Mouse (Mus musculus) inflammation-experienced regulatory T-cells, adult 16 weeks (primary cell): Measurements from ENCODE around the gene Sct. TPM values are rescaled to one million over a fixed set of nuclear protein-coding genes. Genes with fewer than 3 reads are reported as not detected.

Experiments
- polyA plus RNA-seq: library from polyadenylated mRNA; unstranded; fragments of 100-300 nt; shearing (Covaris generic); gene quantifications from one replicate; pipeline ENCODE4 v1.2.1, GENCODE M21; 2017

Gene Sct
- polyA plus RNA-seq = not detected

GRCm38 (mm10) chr7:141278766-141279590, at the start of gene Sct:
Gene Sct (minus strand): TSS chr7:141279133.

GRCm38 (mm10) chr7:141327469-141328372, 48.8 kb upstream of the Sct start, which contains the start of the genes Deaf1 and Tmem80:
Gene Deaf1 (minus strand): TSS chr7:141327690.
Gene Tmem80 (plus strand): TSS chr7:141327739.

GRCm38 (mm10) chr7:141291921-141292582, 13.1 kb upstream of the Sct start, which contains the start of gene Drd4:
Gene Drd4 (plus strand): TSS chr7:141292006.

GRCm38 (mm10) chr7:141276546-141276945, 2.4 kb downstream of the Sct start, which contains the start of gene Cdhr5:
Gene Cdhr5 (minus strand): TSS chr7:141276786.

GRCm38 (mm10) chr7:141265739-141266561, 13.0 kb downstream of the Sct start, which contains the start of gene Irf7:
Gene Irf7 (minus strand): TSS chr7:141266481.

Other genes with a start within 250 kb of the Sct start
- 21.9 TPM for gene B4galnt4, start 218.0 kb downstream of the Sct start, polyA plus RNA-seq
- gene Pkp3, start 200.9 kb downstream of the Sct start, polyA plus RNA-seq = 422 TPM
- gene Sigirr, start 178.6 kb downstream of the Sct start, polyA plus RNA-seq = 261 TPM
- gene Ano9, start 161.3 kb downstream of the Sct start, polyA plus RNA-seq = 0.24 TPM
- gene Ptdss2, start 156.8 kb downstream of the Sct start, polyA plus RNA-seq = 19.3 TPM
- gene Rnh1, start 106.3 kb downstream of the Sct start, polyA plus RNA-seq = 165 TPM
- gene Hras, start 85.1 kb downstream of the Sct start, polyA plus RNA-seq = 3.5 TPM
- 3.5 TPM for gene Lrrc56, start 85.0 kb downstream of the Sct start, polyA plus RNA-seq
- gene Lmntd2, start 65.1 kb downstream of the Sct start, polyA plus RNA-seq = 15.4 TPM
- gene Rassf7, start 63.3 kb downstream of the Sct start, polyA plus RNA-seq = 24.4 TPM
- gene Phrf1, start 50.3 kb downstream of the Sct start, polyA plus RNA-seq = 133 TPM
- 111 TPM for gene Irf7, start 12.7 kb downstream of the Sct start, polyA plus RNA-seq
- not detected for gene Cdhr5, start 2.3 kb downstream of the Sct start, polyA plus RNA-seq
- gene Drd4, start 12.9 kb upstream of the Sct start, polyA plus RNA-seq = not detected
- 15.6 TPM for gene Deaf1, start 48.6 kb upstream of the Sct start, polyA plus RNA-seq
- 41.9 TPM for gene Tmem80, start 48.6 kb upstream of the Sct start, polyA plus RNA-seq
- not detected for gene Eps8l2, start 59.7 kb upstream of the Sct start, polyA plus RNA-seq
- 342 TPM for gene Taldo1, start 113.1 kb upstream of the Sct start, polyA plus RNA-seq
- gene Gatd1, start 135.0 kb upstream of the Sct start, polyA plus RNA-seq = 85.0 TPM
- gene Cend1, start 150.4 kb upstream of the Sct start, polyA plus RNA-seq = 0.56 TPM
- 82.4 TPM for gene Slc25a22, start 158.8 kb upstream of the Sct start, polyA plus RNA-seq
- 14.5 TPM for gene Pidd1, start 164.9 kb upstream of the Sct start, polyA plus RNA-seq
- gene Rplp2, start 168.2 kb upstream of the Sct start, polyA plus RNA-seq = 1,588 TPM
- 99.5 TPM for gene Pnpla2, start 176.1 kb upstream of the Sct start, polyA plus RNA-seq
- gene Cracr2b, start 182.0 kb upstream of the Sct start, polyA plus RNA-seq = not detected
- 8.9 TPM for gene Cd151, start 188.3 kb upstream of the Sct start, polyA plus RNA-seq
- 31.5 TPM for gene Polr2l, start 196.0 kb upstream of the Sct start, polyA plus RNA-seq
- gene Tspan4, start 196.1 kb upstream of the Sct start, polyA plus RNA-seq = 3.8 TPM